ENCODE assay signal across 7 mouse cellular contexts in genomic region chr16:4788176-4788575, GRCm38 (mm10). TPM values are rescaled to one million over a fixed set of nuclear protein-coding genes. Genes with fewer than 3 reads are reported as not detected.
DNase-seq lines count a peak whose midpoint lies in the region; ATAC-seq and TF ChIP-seq lines count a peak whose summit lies in the region.

No protein-coding gene starts in this region.

- H3K4me3 ChIP-seq in kidney, postnatal 0 days (replicated peaks; ENCODE audit: low read depth, low read length), result 0 out of 2 replicates have a peak overlapping the region, but pooled peaks have one; percentile 12
- H3K4me3 ChIP-seq in forebrain, embryonic 11.5 days (ENCODE audit: low read depth, low read length), result no peak overlapping the region
- H3K4me3 ChIP-seq in intestine, embryonic 15.5 days (replicated peaks), result peak overlapping the region; percentile 9; the same call in 1 of the 2 replicates
- H3K4me3 ChIP-seq in neural tube, embryonic 13.5 days, result peak overlapping the region; percentile 64; the same call in 1 of the 2 replicates

- no peak for TF ChIP-seq CTCF in kidney, postnatal 0 days (IDR thresholded peaks at IDR 0.05; ENCODE audit: low read depth)

- no peaks in the 10 kb centered on the region for H3K9me3 ChIP-seq in kidney, postnatal 0 days (replicated peaks; ENCODE audit: low read length)
- no peaks in the 10 kb centered on the region for H3K9me3 ChIP-seq in forebrain, embryonic 11.5 days (ENCODE audit: control insufficient read depth, low read length)
- H3K9me3 ChIP-seq in intestine, embryonic 15.5 days, result no peaks in the 10 kb centered on the region
- no peaks in the 10 kb centered on the region for H3K9me3 ChIP-seq in neural tube, embryonic 13.5 days

- H3K27me3 ChIP-seq in kidney, postnatal 0 days (ENCODE audit: insufficient read depth, low read length), result no peaks in the 10 kb centered on the region
- H3K27me3 ChIP-seq in forebrain, embryonic 11.5 days (ENCODE audit: control insufficient read depth, insufficient read depth, low read length), result no peaks in the 10 kb centered on the region
- H3K27me3 ChIP-seq in intestine, embryonic 15.5 days (replicated peaks), result no peaks in the 10 kb centered on the region
- H3K27me3 ChIP-seq in neural tube, embryonic 13.5 days, result no peaks in the 10 kb centered on the region

- no peak for ATAC-seq in kidney, postnatal 0 days (replicated peaks; ENCODE audit: low FRiP score, low read depth)
- no peak for ATAC-seq in forebrain, embryonic 11.5 days (replicated peaks; ENCODE audit: low FRiP score)
- ATAC-seq in intestine, embryonic 15.5 days, result no peak
- no peak for ATAC-seq in neural tube, embryonic 13.5 days (ENCODE audit: low read depth)

- no peak overlapping the region for H3K27ac ChIP-seq in kidney, postnatal 0 days
- no peak overlapping the region for H3K27ac ChIP-seq in forebrain, embryonic 11.5 days (ENCODE audit: low read depth, low read length)
- H3K27ac ChIP-seq in intestine, embryonic 15.5 days, result no peak overlapping the region
- H3K27ac ChIP-seq in neural tube, embryonic 13.5 days (replicated peaks), result no peak overlapping the region

- H3K4me2 ChIP-seq in kidney, postnatal 0 days (ENCODE audit: low read length), result peak overlapping the region; percentile 68
- peak overlapping the region; percentile 87; the same call in 1 of the 2 replicates for H3K4me2 ChIP-seq in forebrain, embryonic 11.5 days (ENCODE audit: low read depth, low read length, severe bottlenecking)
- H3K4me2 ChIP-seq in intestine, embryonic 15.5 days (replicated peaks), result peak overlapping the region; percentile 75
- H3K4me2 ChIP-seq in neural tube, embryonic 13.5 days, result peak overlapping the region; percentile 83

- peaks cover 17% of the 10 kb centered on the region for H3K4me1 ChIP-seq in kidney, postnatal 0 days (replicated peaks; ENCODE audit: insufficient read depth, low read length)
- no peaks in the 10 kb centered on the region; the same call in 1 of the 2 replicates for H3K4me1 ChIP-seq in forebrain, embryonic 11.5 days (replicated peaks; ENCODE audit: control insufficient read depth, insufficient read depth, low read length)
- H3K4me1 ChIP-seq in intestine, embryonic 15.5 days (replicated peaks), result peaks cover 23% of the 10 kb centered on the region
- H3K4me1 ChIP-seq in neural tube, embryonic 13.5 days (replicated peaks), result peaks cover 53% of the 10 kb centered on the region

- peak overlapping the region; percentile 31; the same call in 1 of the 2 replicates for H3K9ac ChIP-seq in kidney, postnatal 0 days (ENCODE audit: low read depth, low read length)
- H3K9ac ChIP-seq in forebrain, embryonic 11.5 days (ENCODE audit: low read length), result no peak overlapping the region
- H3K9ac ChIP-seq in intestine, embryonic 15.5 days, result no peak overlapping the region
- peak overlapping the region; percentile 34; the same call in 1 of the 2 replicates for H3K9ac ChIP-seq in neural tube, embryonic 13.5 days

- no peak for DNase-seq in kidney, postnatal 0 days (ENCODE audit: low spot score)
- no peak for DNase-seq in kidney, postnatal 10 days
- no peak for DNase-seq in forebrain, embryonic 11.5 days (ENCODE audit: low spot score)
- no peak for DNase-seq in spleen, postnatal 36 days (ENCODE audit: low spot score in 2 of 2)
- no peak for DNase-seq in c-Kit-positive CD71-positive TER-119-positive erythroid progenitor cells, embryonic 14.5 days (ENCODE audit: low spot score)

- H3K36me3 ChIP-seq in kidney, postnatal 0 days (ENCODE audit: insufficient read depth, low read length), result peaks cover 4% of the 10 kb centered on the region; the same call in 1 of the 2 replicates
- no peaks in the 10 kb centered on the region; the same call in 1 of the 2 replicates for H3K36me3 ChIP-seq in forebrain, embryonic 11.5 days (ENCODE audit: control insufficient read depth, insufficient read depth, low read length)
- no peaks in the 10 kb centered on the region for H3K36me3 ChIP-seq in intestine, embryonic 15.5 days
- peaks cover 3% of the 10 kb centered on the region for H3K36me3 ChIP-seq in neural tube, embryonic 13.5 days

RNA-seq across cellular contexts. Expression of gene Cdip1, which starts 1.9 kb away (rescaled TPM):
- polyA plus RNA-seq in kidney, postnatal 0 days (2015; fragmentation: Nextera tagmentation; extraction: Ambion mirVana), result 81.1 and 91.2 TPM in 2 replicates
- 107 and 109 TPM in 2 replicates for polyA plus RNA-seq in forebrain, embryonic 11.5 days (2014; fragmentation: Nextera tagmentation; extraction: Ambion mirVana)
- 83.1 and 88.3 TPM in 2 replicates for polyA plus RNA-seq in intestine, embryonic 15.5 days (2015; fragmentation: Nextera tagmentation; extraction: Ambion mirVana)
- polyA plus RNA-seq in neural tube, embryonic 13.5 days (2015; fragmentation: Nextera tagmentation; extraction: Ambion mirVana), result 100 and 109 TPM in 2 replicates

RNA-seq across cellular contexts. Expression of gene 4930562C15Rik, which starts 47.0 kb away (rescaled TPM):
- 0.14 TPM in 1 of 2 replicates, not detected in the other for polyA plus RNA-seq in kidney, postnatal 0 days (2015; fragmentation: Nextera tagmentation; extraction: Ambion mirVana)
- 0.36 TPM in 1 of 2 replicates, not detected in the other for polyA plus RNA-seq in forebrain, embryonic 11.5 days (2014; fragmentation: Nextera tagmentation; extraction: Ambion mirVana)
- polyA plus RNA-seq in intestine, embryonic 15.5 days (2015; fragmentation: Nextera tagmentation; extraction: Ambion mirVana), result 0.23 TPM in 2 replicates
- 0.42 and 0.52 TPM in 2 replicates for polyA plus RNA-seq in neural tube, embryonic 13.5 days (2015; fragmentation: Nextera tagmentation; extraction: Ambion mirVana)

Comparison
In these comparisons a context has a peak if more than half of its experiments do, and no peak if none do; other contexts are left out.
1. H3K9ac ChIP-seq: peak in kidney, postnatal 0 days (single experiment) and neural tube, embryonic 13.5 days (single experiment); none in forebrain, embryonic 11.5 days (single experiment) and intestine, embryonic 15.5 days (single experiment).
2. Peak in every context shown above with its lines, with median percentiles within 50 percentile points of each other: H3K4me2 ChIP-seq.